Mouse (Mus musculus) testis, adult 2 months (tissue): ENCODE measurements around the gene Rph3al. TPM values are rescaled to one million over a fixed set of nuclear protein-coding genes. Genes with fewer than 3 reads are reported as not detected.

ENCODE experiments used
- H3K27ac ChIP-seq: fragments of 200-500 bp; 2 replicates; pipeline ENCODE4 v1.5.1; 2012; ENCODE audit warnings: low read depth, low read length; ENCODE audit not compliant: control insufficient read depth, insufficient read depth
- H3K27me3 ChIP-seq: fragments of 200-500 bp; 2 replicates; pipeline ENCODE4 v1.6.1; 2012; ENCODE audit warnings: mild to moderate bottlenecking, low read length, moderate library complexity; ENCODE audit not compliant: control insufficient read depth, insufficient read depth
- H3K36me3 ChIP-seq: fragments of 200-500 bp; 2 replicates; pipeline ENCODE4 v1.6.1; 2012; ENCODE audit warnings: mild to moderate bottlenecking, low read length; ENCODE audit not compliant: control insufficient read depth, insufficient read depth
- H3K4me1 ChIP-seq: fragments of 200-500 bp; 2 replicates; pipeline ENCODE4 v1.6.1; 2012; ENCODE audit warnings: low read length; ENCODE audit not compliant: control insufficient read depth, insufficient read depth
- H3K4me3 ChIP-seq: fragments of 200-500 bp; 2 replicates; pipeline ENCODE4 v1.5.1; 2012; ENCODE audit warnings: low read depth, mild to moderate bottlenecking, low read length, moderate library complexity, mixed read lengths; ENCODE audit not compliant: control insufficient read depth
- CTCF ChIP-seq: fragments of 200-500 bp; IDR thresholded peaks from 2 replicates; pipeline ENCODE4 v1.5.1; 2012; ENCODE audit warnings: low read depth, mild to moderate bottlenecking, inconsistent platforms, low read length, moderate library complexity; ENCODE audit not compliant: control insufficient read depth, insufficient read depth, insufficient replicate concordance
- POLR2A ChIP-seq: fragments of 200-500 bp; IDR thresholded peaks from 2 replicates; pipeline ENCODE4 v1.6.1; 2012; ENCODE audit warnings: low read depth, mild to moderate bottlenecking, inconsistent platforms, low read length, moderate library complexity; ENCODE audit not compliant: control insufficient read depth
- polyA plus RNA-seq: library from polyadenylated mRNA; depleted of rRNA; stranded (reverse); fragments of >200 nt; gene quantifications from 2 replicates; pipeline ENCODE4 v1.2.3, GENCODE M21; 2012

Rph3al gene
- polyA plus RNA-seq, 1 experiment: 0.91 TPM

DNA sequence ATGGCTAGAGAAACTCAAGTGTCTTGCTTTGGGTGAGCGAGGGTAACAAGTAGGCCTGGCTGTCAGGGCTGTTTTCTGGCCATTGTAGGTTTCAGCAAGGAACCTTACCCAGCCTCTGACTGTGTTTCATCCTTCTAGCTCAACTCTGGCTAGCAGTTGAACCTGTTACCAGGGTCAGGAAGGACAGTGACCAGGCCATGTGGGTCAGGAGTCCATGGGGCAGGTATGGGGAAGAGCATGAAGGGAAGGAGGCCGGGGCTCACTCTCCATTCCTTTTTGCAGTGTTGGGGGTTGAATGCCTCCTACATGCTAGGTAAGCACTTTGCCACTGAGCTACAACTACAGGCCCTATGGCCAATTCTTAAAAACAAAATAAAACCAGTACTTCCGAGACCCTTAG, 107.8 kb downstream of the Rph3al start:
- no peaks in the 10 kb centered on the region for H3K36me3 ChIP-seq
- H3K27ac ChIP-seq: no peak overlapping the region
- no peak overlapping the region for H3K4me3 ChIP-seq
- H3K4me1 ChIP-seq: no peaks in the 10 kb centered on the region
- H3K27me3 ChIP-seq: no peaks in the 10 kb centered on the region
- TF ChIP-seq POLR2A: no peak
- no peak for TF ChIP-seq CTCF

DNA sequence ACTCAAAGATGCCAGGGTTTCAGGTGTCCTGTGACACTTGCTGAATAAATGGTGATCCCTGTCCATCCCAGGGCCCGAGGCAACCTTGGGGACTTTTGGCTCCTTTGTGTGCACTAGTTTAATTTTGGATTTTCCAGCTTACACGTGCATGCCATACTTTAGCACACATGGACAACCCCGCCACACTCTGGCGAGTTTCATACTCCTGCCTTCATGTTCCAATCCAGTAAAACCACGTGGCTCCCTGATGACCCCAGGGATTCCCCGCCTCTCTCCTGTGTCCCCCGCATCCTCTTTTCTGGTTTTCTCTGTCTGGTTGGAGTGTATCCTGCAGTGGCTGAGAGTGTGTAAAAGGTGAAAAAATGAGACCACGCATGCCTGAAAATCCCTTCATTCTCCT, 110.8 kb downstream of the Rph3al start:
- H3K4me1 ChIP-seq: no peaks in the 10 kb centered on the region
- no peak for TF ChIP-seq POLR2A
- TF ChIP-seq CTCF: no peak
- no peaks in the 10 kb centered on the region for H3K27me3 ChIP-seq
- no peak overlapping the region for H3K27ac ChIP-seq
- no peak overlapping the region for H3K4me3 ChIP-seq
- no peaks in the 10 kb centered on the region for H3K36me3 ChIP-seq

DNA sequence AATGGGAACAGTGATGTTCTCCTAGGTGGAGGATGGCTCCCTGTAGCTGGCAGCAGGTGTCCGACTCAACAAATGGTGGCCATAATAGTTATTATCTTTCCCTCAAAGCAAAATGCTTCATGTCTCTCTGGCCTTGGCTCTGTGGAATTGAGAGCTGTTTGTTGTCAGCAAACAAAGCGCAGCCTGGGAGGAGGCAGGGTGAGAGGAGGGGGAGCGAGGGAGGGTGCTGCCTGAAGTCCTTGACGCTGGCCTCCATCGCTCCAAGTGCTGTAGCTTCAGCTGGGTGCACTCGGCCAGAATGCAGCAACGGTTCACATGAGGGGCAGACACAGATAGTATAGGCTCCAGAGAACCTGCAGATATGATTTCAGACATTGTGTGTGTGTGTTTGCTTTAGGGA, 114.7 kb downstream of the Rph3al start:
- Histone ChIP-seq H3K36me3 (no peaks in the 10 kb centered on the region), H3K4me3 (no peak overlapping the region), H3K27me3 (no peaks in the 10 kb centered on the region), H3K27ac (peak overlapping the region; percentile 55), H3K4me1 (peaks cover 6% of the 10 kb centered on the region)
- TF ChIP-seq CTCF: no peak
- TF ChIP-seq POLR2A: no peak

DNA sequence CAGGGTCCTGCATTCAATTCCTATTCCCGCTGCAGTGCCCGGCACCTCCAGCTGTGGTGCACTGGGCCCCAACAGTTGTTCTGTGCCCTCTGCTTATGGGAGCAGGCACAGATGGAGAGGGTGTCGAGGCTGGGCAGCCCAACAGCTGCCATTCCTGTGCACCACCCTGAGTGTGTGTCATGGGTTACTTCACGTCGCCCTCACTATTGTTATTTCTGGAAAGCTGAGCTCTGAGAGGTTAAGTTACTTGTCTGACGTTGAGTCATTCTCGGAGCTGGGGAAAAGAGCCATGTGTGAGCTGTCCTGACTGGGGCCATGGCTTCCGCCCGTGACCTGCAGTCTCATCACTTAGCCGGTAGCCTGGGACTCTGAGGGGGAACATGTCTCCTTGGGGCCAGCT, 125.1 kb downstream of the Rph3al start:
- Histone ChIP-seq H3K36me3 (no peaks in the 10 kb centered on the region), H3K27me3 (no peaks in the 10 kb centered on the region), H3K4me1 (peaks cover 3% of the 10 kb centered on the region), H3K27ac (peak overlapping the region; percentile 59), H3K4me3 (no peak overlapping the region)
- TF ChIP-seq CTCF: no peak
- no peak for TF ChIP-seq POLR2A

DNA sequence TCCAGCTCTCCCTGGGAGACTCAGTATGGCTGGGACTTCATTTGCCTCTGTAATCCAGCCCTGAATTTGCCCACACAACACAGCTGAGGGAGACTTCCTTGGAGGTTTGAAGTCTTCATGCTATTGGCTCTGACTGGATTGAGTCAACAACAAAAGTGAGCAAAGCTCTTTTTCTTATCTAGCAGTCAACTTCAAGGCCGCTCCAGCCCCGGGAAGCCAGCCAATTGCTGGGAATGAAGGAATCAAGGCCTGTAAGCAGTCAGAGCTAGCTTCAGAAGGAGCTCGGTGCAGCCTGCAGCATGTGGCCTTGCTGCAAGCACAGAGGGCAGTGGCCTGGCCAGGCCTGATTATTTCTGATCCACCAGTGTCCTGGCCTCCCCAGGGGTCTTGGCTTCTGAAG, 126.3 kb downstream of the Rph3al start:
- no peaks in the 10 kb centered on the region for H3K36me3 ChIP-seq
- H3K27ac ChIP-seq: peak overlapping the region; percentile 90
- no peak overlapping the region for H3K4me3 ChIP-seq
- peaks cover 3% of the 10 kb centered on the region for H3K4me1 ChIP-seq
- no peak for TF ChIP-seq CTCF
- peak; percentile 59; the same call in 1 of the 2 replicates for TF ChIP-seq POLR2A
- H3K27me3 ChIP-seq: no peaks in the 10 kb centered on the region

DNA sequence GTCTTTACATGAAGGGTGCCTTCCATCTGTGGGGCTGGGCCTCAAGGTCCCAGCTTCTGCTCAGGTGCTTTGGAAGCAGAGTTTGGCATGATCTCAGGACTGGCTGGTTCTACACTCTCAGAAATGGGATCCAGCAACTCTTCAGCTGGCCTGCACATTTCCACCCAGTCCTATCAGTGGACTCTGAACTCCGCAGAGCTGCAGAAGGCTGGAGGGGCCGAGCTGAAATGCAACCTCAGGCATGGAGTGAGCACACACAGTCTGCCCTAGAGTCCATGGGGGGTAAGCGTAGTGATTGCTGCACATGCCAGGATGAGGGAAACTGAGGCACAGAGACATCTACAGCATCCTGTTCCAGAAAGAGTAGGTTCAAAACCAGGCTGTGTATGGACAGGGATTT, 127.7 kb downstream of the Rph3al start:
- Histone ChIP-seq H3K4me3 (no peak overlapping the region), H3K4me1 (peaks cover 3% of the 10 kb centered on the region), H3K36me3 (no peaks in the 10 kb centered on the region), H3K27me3 (no peaks in the 10 kb centered on the region), H3K27ac (no peak overlapping the region)
- TF ChIP-seq CTCF (no peak), POLR2A (no peak)

DNA sequence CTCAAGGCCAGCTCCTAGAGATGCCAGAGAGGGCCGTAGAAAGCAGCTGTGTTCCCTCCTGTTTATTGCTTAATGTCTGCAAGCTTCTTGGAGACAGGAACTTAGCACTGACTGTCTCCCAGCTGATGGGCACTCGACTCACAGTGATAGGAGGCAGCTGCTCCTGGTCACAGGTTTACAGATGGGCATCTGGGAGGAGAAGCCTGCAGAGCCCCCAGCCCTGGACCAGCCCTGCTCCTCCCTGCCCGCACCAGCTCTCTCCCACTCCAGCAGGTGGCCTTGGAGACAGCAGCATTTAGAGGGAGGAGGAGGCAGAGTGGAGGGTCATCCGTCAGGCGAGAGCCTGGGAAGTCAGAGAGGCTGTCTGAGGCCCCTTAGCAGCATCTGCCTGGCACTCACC, 130.7 kb downstream of the Rph3al start:
- Histone ChIP-seq H3K36me3 (no peaks in the 10 kb centered on the region), H3K27ac (no peak overlapping the region), H3K4me1 (no peaks in the 10 kb centered on the region; the same call in 1 of the 2 replicates), H3K27me3 (no peaks in the 10 kb centered on the region), H3K4me3 (no peak overlapping the region)
- TF ChIP-seq CTCF (no peak), POLR2A (no peak)
